Mouse (Mus musculus) liver, adult 2 months (tissue): ENCODE data around the gene Defb9.
"Not testable (repeated sequence)": the region's sequence is repeated elsewhere in the genome, so short reads cannot be mapped to it uniquely, and the experiment has no call there.

ENCODE experiments used
- CTCF ChIP-seq: fragments of 200-500 bp; IDR thresholded peaks from 2 replicates; pipeline ENCODE4 v1.5.1; 2011; ENCODE audit warnings: low read depth, low read length, control low read depth
- POLR2A ChIP-seq: fragments of 200-500 bp; IDR thresholded peaks from 2 replicates; pipeline ENCODE4 v1.6.1; 2011; ENCODE audit warnings: low read length, control low read depth; ENCODE audit not compliant: insufficient read depth; ENCODE audit errors: extremely low read depth

- TF ChIP-seq CTCF, POLR2A: not testable (repeated sequence)
Measured at GRCm38 (mm10) chr8:21906290-21906689, 21.1 kb upstream of the Defb9 start, which contains the start of gene Defb11.
